In genomic region chr13:100492061-100492787, GRCm38 (mm10) we compare ENCODE assay signal across 8 mouse cellular contexts. TPM values are rescaled to one million over a fixed set of nuclear protein-coding genes. Genes with fewer than 3 reads are reported as not detected.
A peak's percentile ranks its signal among the peaks of the same experiment; 100 is the strongest.
DNase-seq lines count a peak whose midpoint lies in the region; ATAC-seq and TF ChIP-seq lines count a peak whose summit lies in the region.

Gene Gtf2h2 (minus strand): TSS chr13:100492579.

- H3K9me3 ChIP-seq in heart, embryonic 10.5 days: no peaks in the 10 kb centered on the region
- no peaks in the 10 kb centered on the region for H3K9me3 ChIP-seq in kidney, embryonic 15.5 days (replicated peaks)

- peaks cover 23% of the 10 kb centered on the region for H3K36me3 ChIP-seq in heart, embryonic 10.5 days
- H3K36me3 ChIP-seq in kidney, embryonic 15.5 days: peaks cover 23% of the 10 kb centered on the region

- no peak for TF ChIP-seq POLR2A in bone marrow macrophage, adult 2 months (IDR thresholded peaks at IDR 0.05; ENCODE audit: borderline replicate concordance, low read depth, low read length)
- TF ChIP-seq POLR2A in embryonic fibroblast, embryonic 13.5 days (IDR thresholded peaks at IDR 0.05; ENCODE audit: low read depth, low read length): peak; percentile 71

- H3K4me3 ChIP-seq in bone marrow macrophage, adult 2 months (ENCODE audit: insufficient read depth, low read length): peak within 1 kb of the TSS; percentile 100
- peak within 1 kb of the TSS; percentile 92 for H3K4me3 ChIP-seq in embryonic fibroblast, embryonic 13.5 days (ENCODE audit: insufficient read depth, low read length)
- peak within 1 kb of the TSS; percentile 92 for H3K4me3 ChIP-seq in heart, embryonic 10.5 days
- H3K4me3 ChIP-seq in kidney, embryonic 15.5 days (replicated peaks): peak within 1 kb of the TSS; percentile 79

- under 1% methylated on average over 50 of the region's 51 CpGs for WGBS in heart, embryonic 10.5 days
- under 1% methylated on average over 51 of the region's 51 CpGs for WGBS in kidney, embryonic 15.5 days

- H3K27ac ChIP-seq in bone marrow macrophage, adult 2 months (ENCODE audit: insufficient read depth, low read depth, low read length): peak within 1 kb of the TSS; percentile 59
- no peak within 1 kb of the TSS for H3K27ac ChIP-seq in embryonic fibroblast, embryonic 13.5 days (ENCODE audit: insufficient read depth, low read length)
- peak within 1 kb of the TSS; percentile 95 for H3K27ac ChIP-seq in heart, embryonic 10.5 days
- H3K27ac ChIP-seq in kidney, embryonic 15.5 days: peak within 1 kb of the TSS; percentile 93

- peak; percentile 69 for TF ChIP-seq CTCF in bone marrow macrophage, adult 2 months (IDR thresholded peaks at IDR 0.05; ENCODE audit: low read depth, low read length)
- TF ChIP-seq CTCF in embryonic fibroblast, embryonic 13.5 days (IDR thresholded peaks at IDR 0.05; ENCODE audit: borderline replicate concordance, insufficient read depth, low read length): peak; percentile 86

- H3K27me3 ChIP-seq in heart, embryonic 10.5 days (ENCODE audit: insufficient read depth, poor library complexity, severe bottlenecking): no peaks in the 10 kb centered on the region
- no peaks in the 10 kb centered on the region for H3K27me3 ChIP-seq in kidney, embryonic 15.5 days

- H3K4me1 ChIP-seq in bone marrow macrophage, adult 2 months (ENCODE audit: control insufficient read depth, insufficient read depth, low read length): peaks cover 19% of the 10 kb centered on the region
- H3K4me1 ChIP-seq in embryonic fibroblast, embryonic 13.5 days (ENCODE audit: control insufficient read depth, insufficient read depth, low read length): no peaks in the 10 kb centered on the region; the same call in 1 of the 2 replicates
- peaks cover 11% of the 10 kb centered on the region for H3K4me1 ChIP-seq in heart, embryonic 10.5 days
- H3K4me1 ChIP-seq in kidney, embryonic 15.5 days: peaks cover 17% of the 10 kb centered on the region

- peak within 1 kb of the TSS; percentile 68 for H3K4me2 ChIP-seq in kidney, embryonic 15.5 days

- DNase-seq in A20 (ENCODE audit: low read depth, low spot score) (peak; percentile 95), liver (peak; percentile 85)
- peak; percentile 93 for DNase-seq in heart, embryonic 10.5 days (ENCODE audit: low spot score)
- peak; percentile 86 to 97 for DNase-seq in spleen, postnatal 4 days (ENCODE audit: low spot score in 2 of 2)

- peak; percentile 90 for ATAC-seq in kidney, embryonic 15.5 days (replicated peaks; ENCODE audit: low FRiP score)
- peak; percentile 84 for ATAC-seq in monocyte, adult 5-6 weeks (replicated peaks; ENCODE audit: insufficient number of reproducible peaks, low FRiP score, low TSS enrichment, poor library complexity, severe bottlenecking)

- H3K9ac ChIP-seq in kidney, embryonic 15.5 days: peak within 1 kb of the TSS; percentile 87

RNA-seq across cellular contexts. Expression of gene Gtf2h2, which starts in this region (rescaled TPM):
- polyA plus RNA-seq in bone marrow macrophage, adult 2 months (2012; ENCODE audit: insufficient read depth, insufficient read length, missing spikeins): 17.7 and 23.6 TPM in 2 replicates
- 30.8 and 42.1 TPM in 2 replicates for polyA plus RNA-seq in embryonic fibroblast, embryonic 13.5 days (2011; ENCODE audit: insufficient read length, low read depth, missing spikeins)
- polyA plus RNA-seq in heart, embryonic 10.5 days (2016; fragmentation: Nextera tagmentation; extraction: Ambion mirVana): 58.9 and 73.5 TPM in 2 replicates
- polyA plus RNA-seq in kidney, embryonic 15.5 days (2015; fragmentation: Nextera tagmentation; extraction: Ambion mirVana): 81.4 and 82.1 TPM in 2 replicates
- 77.8 to 87.0 TPM (median 86.4 TPM) in 3 replicates for total RNA-seq in monocyte, adult 5-6 weeks (2017)
